Mouse (Mus musculus) CH12.LX (cell line): ENCODE measurements at regions not wholly inside any gene's neighbourhood (a gene's known extent, or its start where the extent isn't known, plus 50 kb on each side); places are given as distances from the start of the nearest gene placed in this dataset.

Experiments
- DNase-seq: peaks from one replicate; pipeline ENCODE4 v3.0.0-alpha.2; 2013; ENCODE audit errors: extremely low read depth
- H3K27ac ChIP-seq: 2 replicates; pipeline ENCODE4 v1.5.1; 2012; ENCODE audit warnings: low read depth, mild to moderate bottlenecking, control low read depth, moderate library complexity; ENCODE audit not compliant: insufficient read depth
- H3K27me3 ChIP-seq: replicated peaks from 2 replicates; pipeline ENCODE3; 2012; ENCODE audit warnings: inconsistent platforms
- H3K36me3 ChIP-seq, 2 experiments: replicated peaks in 1 of 2; 2 replicates each; pipeline versions ENCODE3 to v1.6.1; 2012; ENCODE audit warnings: inconsistent platforms in 1 of 2, low read length in 1 of 2, mild to moderate bottlenecking in 1 of 2, mixed read lengths in 1 of 2, moderate library complexity in 1 of 2; ENCODE audit not compliant: control insufficient read depth in 1 of 2, insufficient read depth in 1 of 2
- H3K4me1 ChIP-seq, 2 experiments: 2 replicates each; pipeline ENCODE4 v1.6.1; 2012; ENCODE audit warnings: inconsistent platforms in 1 of 2, moderate library complexity in 1 of 2; ENCODE audit not compliant: insufficient read depth in 2 of 2, control insufficient read depth in 1 of 2
- H3K4me2 ChIP-seq: 2 replicates; pipeline ENCODE4 v1.6.1; 2012; ENCODE audit warnings: low read depth, mild to moderate bottlenecking, control low read depth; ENCODE audit not compliant: poor library complexity, insufficient read depth, severe bottlenecking
- H3K4me3 ChIP-seq, 3 experiments: fragments of 150-350 bp in 1 of 3; sonication (generic) in 1 of 3; replicated peaks in 1 of 3; 2 replicates each; pipeline versions ENCODE3 to v1.5.1; 2011 to 2012; ENCODE audit warnings: low read depth in 2 of 3, low read length in 2 of 3, mild to moderate bottlenecking in 2 of 3, moderate library complexity in 2 of 3, control low read depth in 1 of 3, improper control_type of control experiment in 1 of 3, inconsistent platforms in 1 of 3, mixed read lengths in 1 of 3; ENCODE audit not compliant: poor library complexity in 1 of 3
- H3K79me2 ChIP-seq: replicated peaks from 2 replicates; pipeline ENCODE4 v1.6.1; 2012; ENCODE audit warnings: mild to moderate bottlenecking, moderate library complexity; ENCODE audit not compliant: control insufficient read depth, poor library complexity, insufficient read depth, severe bottlenecking; ENCODE audit errors: extremely low read depth
- H3K9ac ChIP-seq: 2 replicates; pipeline ENCODE4 v1.6.1; 2012; ENCODE audit warnings: low read depth, mild to moderate bottlenecking, control low read depth, moderate library complexity; ENCODE audit not compliant: insufficient read depth
- H3K9me3 ChIP-seq: replicated peaks from 2 replicates; pipeline ENCODE3; 2012; ENCODE audit warnings: low read length, inconsistent platforms, mixed read lengths
- CHD1 ChIP-seq: IDR thresholded peaks from 2 replicates; pipeline ENCODE4 v1.6.1; 2012; ENCODE audit warnings: low read depth, low read length, improper control_type of control experiment, inconsistent platforms
- CHD2 ChIP-seq: IDR thresholded peaks from 2 replicates; pipeline ENCODE4 v1.6.1; 2011; ENCODE audit warnings: low read length, improper control_type of control experiment
- ETS1 ChIP-seq: conservative IDR thresholded peaks from 2 replicates; pipeline ENCODE4 v1.6.1; 2012; ENCODE audit warnings: low read depth, mild to moderate bottlenecking, inconsistent platforms, low read length, improper control_type of control experiment, moderate library complexity
- GABPA ChIP-seq: IDR thresholded peaks from 2 replicates; pipeline ENCODE4 v1.6.1; 2012; ENCODE audit warnings: low read depth, low read length, improper control_type of control experiment, inconsistent platforms; ENCODE audit not compliant: insufficient replicate concordance
- HCFC1 ChIP-seq: IDR thresholded peaks from 2 replicates; pipeline ENCODE4 v1.6.1; 2012; ENCODE audit warnings: low read depth, mild to moderate bottlenecking, inconsistent platforms, low read length, improper control_type of control experiment
- JUND ChIP-seq: conservative IDR thresholded peaks from 2 replicates; pipeline ENCODE4 v1.6.1; 2011; ENCODE audit warnings: low read depth, low read length, improper control_type of control experiment
- MAFK ChIP-seq: IDR thresholded peaks from 2 replicates; pipeline ENCODE4 v1.6.1; 2011; ENCODE audit warnings: low read length, improper control_type of control experiment; ENCODE audit not compliant: insufficient replicate concordance
- MAX ChIP-seq: IDR thresholded peaks from 2 replicates; pipeline ENCODE4 v1.6.1; 2011; ENCODE audit warnings: low read length, improper control_type of control experiment
- MAZ ChIP-seq: IDR thresholded peaks from 2 replicates; pipeline ENCODE4 v1.6.1; 2012; ENCODE audit warnings: low read depth, mild to moderate bottlenecking, inconsistent platforms, low read length, improper control_type of control experiment, moderate library complexity
- MEF2A ChIP-seq: IDR thresholded peaks from 2 replicates; pipeline ENCODE4 v1.6.1; 2014; ENCODE audit warnings: low read depth, mild to moderate bottlenecking, inconsistent platforms, low read length, improper control_type of control experiment, borderline replicate concordance
- MYC ChIP-seq: IDR thresholded peaks from 2 replicates; pipeline ENCODE4 v1.6.1; 2011; ENCODE audit warnings: low read depth, mild to moderate bottlenecking, improper control_type of control experiment, low read length
- NRF1 ChIP-seq: IDR thresholded peaks from 2 replicates; pipeline ENCODE4 v1.6.1; 2014; ENCODE audit warnings: low read depth, mild to moderate bottlenecking, inconsistent platforms, low read length, improper control_type of control experiment, moderate library complexity
- PAX5 ChIP-seq: IDR thresholded peaks from 2 replicates; pipeline ENCODE4 v1.6.1; 2012; ENCODE audit warnings: low read length, inconsistent platforms, mixed read lengths
- POLR2A ChIP-seq: IDR thresholded peaks from 2 replicates; pipeline ENCODE4 v1.6.1; 2011; ENCODE audit warnings: low read depth, mild to moderate bottlenecking, improper control_type of control experiment, low read length
- RAD21 ChIP-seq: IDR thresholded peaks from 2 replicates; pipeline ENCODE4 v1.6.1; 2011; ENCODE audit warnings: low read depth, mild to moderate bottlenecking, low read length, improper control_type of control experiment, moderate library complexity
- TCF12 ChIP-seq: IDR thresholded peaks from 2 replicates; pipeline ENCODE4 v1.6.1; 2014; ENCODE audit warnings: low read depth, mild to moderate bottlenecking, inconsistent platforms, low read length, improper control_type of control experiment
- ZKSCAN1 ChIP-seq: IDR thresholded peaks from 2 replicates; pipeline ENCODE4 v1.6.1; 2012; ENCODE audit warnings: low read depth, inconsistent platforms, low read length, improper control_type of control experiment, borderline replicate concordance
- ZNF384 ChIP-seq: IDR thresholded peaks from 2 replicates; pipeline ENCODE4 v1.6.1; 2012; ENCODE audit warnings: low read depth, low read length, improper control_type of control experiment, inconsistent platforms
- dilution Hi-C: fragments of 300-500 bp; cut with MboI; formaldehyde crosslinking; loops from 2 replicates; pipeline ENCODE4 v1.14.3; 2020; ENCODE audit warnings: low sequenced_read_pairs; ENCODE audit not compliant: extremely low pct_unique_long_range_greater_than_20kb, extremely low pct_ligation_motif_present
- in situ Hi-C: fragments of 300-500 bp; cut with MboI; formaldehyde crosslinking; loops from 3 replicates; pipeline ENCODE4 v1.14.3; 2019; ENCODE audit warnings: low sequenced_read_pairs, low pct_ligation_motif_present, low pct_unique_long_range_greater_than_20kb, mixed read lengths

DNA sequence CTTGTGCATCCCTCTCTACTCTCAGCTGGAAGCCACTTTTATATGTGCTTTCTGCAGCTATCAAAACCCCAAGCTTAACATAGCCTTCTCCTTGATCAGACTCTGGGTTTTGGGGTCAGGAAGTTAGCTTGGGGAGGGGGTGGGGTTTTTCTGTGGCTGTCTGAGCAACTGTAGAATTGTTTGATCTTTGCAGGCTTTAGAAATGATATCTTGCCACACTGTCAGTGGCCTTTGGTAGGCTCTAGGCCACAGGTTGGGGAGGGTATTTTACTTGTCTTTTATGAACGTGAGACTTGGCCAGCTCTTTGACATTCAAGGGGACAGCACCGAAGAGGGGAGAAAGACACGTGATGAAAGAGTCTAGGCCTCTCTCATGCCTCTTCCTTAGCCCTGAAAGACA lies 75.9 kb upstream of the Rasgrp1 start:
- Histone ChIP-seq H3K27me3 (no peaks in the 10 kb centered on the region), H3K27ac (no peak overlapping the region), H3K4me1 (peaks cover 0 to 3% of the 10 kb centered on the region in 2 experiments; a peak in 1 of 4 replicates), H3K79me2 (no peaks in the 10 kb centered on the region), H3K9me3 (no peaks in the 10 kb centered on the region), H3K4me2 (no peak overlapping the region), H3K9ac (no peak overlapping the region), H3K36me3 (no peaks in the 10 kb centered on the region), H3K4me3 (no peak overlapping the region)
- dilution Hi-C loops: no loop called here
- TF ChIP-seq MAFK: no peak
- TF ChIP-seq PAX5: no peak
- TF ChIP-seq CHD1: no peak
- TF ChIP-seq HCFC1: no peak
- no peak for TF ChIP-seq TCF12
- TF ChIP-seq JUND: no peak
- no peak for TF ChIP-seq RAD21
- no peak for TF ChIP-seq NRF1
- TF ChIP-seq MEF2A: no peak
- TF ChIP-seq POLR2A: no peak
- no peak for TF ChIP-seq GABPA
- in situ Hi-C loops: no loop called here
- no peak for DNase-seq

DNA sequence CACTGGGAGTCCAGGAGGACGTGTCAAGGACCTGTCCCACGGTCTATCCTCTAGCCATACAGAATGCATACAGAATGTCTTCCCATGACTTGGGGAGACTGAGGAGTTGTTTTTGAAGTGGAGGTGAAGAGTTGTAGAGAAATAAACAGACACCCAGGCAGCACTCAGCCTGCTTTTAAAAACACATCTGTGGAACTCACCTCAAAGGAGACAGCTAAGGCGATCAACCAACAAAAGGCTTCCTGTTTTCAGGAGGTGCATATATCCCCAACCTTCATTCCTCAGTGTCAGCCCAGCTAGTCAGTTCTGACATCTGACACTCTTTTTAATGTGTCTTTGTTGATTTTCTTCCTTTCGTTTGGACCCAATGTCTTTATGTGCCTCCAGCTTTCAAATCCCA lies 78.6 kb upstream of the Rasgrp1 start:
- dilution Hi-C loops: no loop called here
- no peak overlapping the region for H3K27ac ChIP-seq

DNA sequence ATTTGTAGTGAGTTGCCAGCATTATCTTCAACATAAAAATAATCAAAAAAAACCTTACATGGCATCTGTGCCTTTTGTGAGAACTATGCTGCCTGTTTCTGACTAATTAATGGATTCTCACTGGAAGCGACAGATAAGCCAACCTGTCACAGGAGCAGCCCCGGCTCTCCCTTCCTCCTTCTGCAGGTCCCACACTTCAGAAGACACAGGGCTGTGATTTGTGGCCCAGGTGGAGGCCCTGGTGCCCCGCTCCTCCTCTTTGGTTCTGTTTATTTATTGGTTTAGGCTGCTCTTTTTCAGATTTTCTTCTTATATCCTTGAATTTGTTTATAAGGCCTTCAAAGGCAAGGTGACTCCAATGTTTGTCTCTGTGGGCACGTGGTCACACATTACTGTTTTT lies 80.0 kb upstream of the Rasgrp1 start:
- H3K9ac ChIP-seq: no peak overlapping the region
- H3K4me1 ChIP-seq: peaks cover 0 to under 1% of the 10 kb centered on the region in 2 experiments; a peak in 1 of 4 replicates
- no peaks in the 10 kb centered on the region for H3K79me2 ChIP-seq
- dilution Hi-C loops: no loop called here
- TF ChIP-seq RAD21 (no peak), HCFC1 (no peak), ZKSCAN1 (no peak), CHD2 (no peak), MAX (no peak), MYC (no peak)
- TF ChIP-seq, all 38 proteins: peak for 0
- in situ Hi-C loops: no loop called here
- Histone ChIP-seq H3K27me3 (no peaks in the 10 kb centered on the region), H3K36me3 (no peaks in the 10 kb centered on the region), H3K9me3 (peaks cover 3% of the 10 kb centered on the region), H3K4me2 (no peak overlapping the region), H3K4me3 (no peak overlapping the region), H3K27ac (no peak overlapping the region)
- DNase-seq: no peak

More for the DNA sequence above, 78.6 kb upstream of the Rasgrp1 start:
- no peak overlapping the region for H3K4me3 ChIP-seq
- in situ Hi-C loops: no loop called here
- H3K9me3 ChIP-seq: peaks cover 3% of the 10 kb centered on the region
- no peaks in the 10 kb centered on the region for H3K36me3 ChIP-seq
- H3K4me2 ChIP-seq: no peak overlapping the region
- H3K27me3 ChIP-seq: no peaks in the 10 kb centered on the region
- no peaks in the 10 kb centered on the region for H3K79me2 ChIP-seq
- TF ChIP-seq MAZ (no peak), ETS1 (no peak), HCFC1 (no peak), ZNF384 (no peak)
- TF ChIP-seq, all 38 proteins: peak for 0
- Histone ChIP-seq H3K4me1 (peaks cover 0 to 3% of the 10 kb centered on the region in 2 experiments; a peak in 1 of 4 replicates), H3K9ac (no peak overlapping the region)
- no peak for DNase-seq
